Mouse (Mus musculus): ENCODE data around the gene Nipal3.

GRCm38 (mm10) chr4:135420961-135421360, 73.9 kb downstream of the Nipal3 start:
- TF ChIP-seq CTCF (IDR thresholded peaks at IDR 0.05; ENCODE audit: extremely low read depth, insufficient read depth, insufficient read length, insufficient replicate concordance) (no peak), POLR2A (IDR thresholded peaks at IDR 0.05; ENCODE audit: low read depth, low read length) (no peak)

Data from spleen, adult 2 months (tissue).